ENCODE assay signal across 8 mouse cellular contexts in genomic region chr5:9724956-9725600, GRCm38 (mm10). TPM values are rescaled to one million over a fixed set of nuclear protein-coding genes. Genes with fewer than 3 reads are reported as not detected.
DNase-seq lines count a peak whose midpoint lies in the region; ATAC-seq lines count a peak whose summit lies in the region.

Gene Grm3, minus strand, starts transcription at chr5:9725170.

- H3K36me3 ChIP-seq in forebrain, embryonic 16.5 days (ENCODE audit: control insufficient read depth, insufficient read depth), result no peaks in the 10 kb centered on the region
- no peaks in the 10 kb centered on the region for H3K36me3 ChIP-seq in neural tube, embryonic 11.5 days (ENCODE audit: control insufficient read depth, insufficient read depth, low read length)

- H3K9ac ChIP-seq in forebrain, embryonic 16.5 days (replicated peaks; ENCODE audit: low read depth, low read length), result peak within 1 kb of the TSS; percentile 60
- peak within 1 kb of the TSS; percentile 58 for H3K9ac ChIP-seq in neural tube, embryonic 11.5 days (ENCODE audit: low read length)

- peak; percentile 3 to 14 for DNase-seq in kidney, postnatal 4 days
- DNase-seq in kidney, postnatal 10 days, result no peak
- DNase-seq in cerebellum, postnatal 14 days, result peak; percentile 24 to 32
- DNase-seq in layer of hippocampus, postnatal 36 days, result peak; percentile 33 to 41
- peak; percentile 38 for DNase-seq in neural tube, embryonic 11.5 days (ENCODE audit: low spot score)
- DNase-seq in B cell, adult 2 months, result no peak

- H3K4me2 ChIP-seq in forebrain, embryonic 16.5 days (ENCODE audit: low read length), result peak within 1 kb of the TSS; percentile 99
- H3K4me2 ChIP-seq in neural tube, embryonic 11.5 days (ENCODE audit: low read depth), result peak within 1 kb of the TSS; percentile 97

- no peaks in the 10 kb centered on the region for H3K9me3 ChIP-seq in forebrain, embryonic 16.5 days (ENCODE audit: control insufficient read depth, low read length)
- H3K9me3 ChIP-seq in neural tube, embryonic 11.5 days (ENCODE audit: control insufficient read depth, low read length), result no peaks in the 10 kb centered on the region

- no peaks in the 10 kb centered on the region; the same call in 1 of the 2 replicates for H3K27me3 ChIP-seq in forebrain, embryonic 16.5 days (replicated peaks; ENCODE audit: control insufficient read depth, insufficient read depth, low read length)
- peaks cover 6% of the 10 kb centered on the region; the same call in 1 of the 2 replicates for H3K27me3 ChIP-seq in neural tube, embryonic 11.5 days (ENCODE audit: control insufficient read depth, insufficient read depth, low read length)

- H3K27ac ChIP-seq in forebrain, embryonic 16.5 days (ENCODE audit: low read length), result peak within 1 kb of the TSS; percentile 67
- no peak within 1 kb of the TSS for H3K27ac ChIP-seq in neural tube, embryonic 11.5 days (ENCODE audit: low read depth, low read length)

- ATAC-seq in forebrain, embryonic 16.5 days, result peak; percentile 51
- peak; percentile 43 for ATAC-seq in neural tube, embryonic 11.5 days (ENCODE audit: insufficient read depth, low FRiP score, low TSS enrichment)
- ATAC-seq in activated CD4-positive, CD25-positive, alpha-beta regulatory T cell, adult 4 months, result no peak

- peaks cover 4% of the 10 kb centered on the region for H3K4me1 ChIP-seq in forebrain, embryonic 16.5 days (replicated peaks; ENCODE audit: control insufficient read depth, insufficient read depth, low read length)
- no peaks in the 10 kb centered on the region for H3K4me1 ChIP-seq in neural tube, embryonic 11.5 days (ENCODE audit: control insufficient read depth, insufficient read depth, low read length)

- WGBS in forebrain, embryonic 16.5 days, result under 1% methylated on average over 24 of the region's 25 CpGs
- WGBS in neural tube, embryonic 11.5 days, result 1% methylated on average over 25 of the region's 25 CpGs

- H3K4me3 ChIP-seq in forebrain, embryonic 16.5 days (replicated peaks; ENCODE audit: low read length), result peak within 1 kb of the TSS; percentile 55
- H3K4me3 ChIP-seq in neural tube, embryonic 11.5 days (ENCODE audit: low read depth, low read length), result peak within 1 kb of the TSS; percentile 50

RNA-seq across cellular contexts. Expression of gene Grm3, which starts in this region (rescaled TPM):
- polyA plus RNA-seq in forebrain, embryonic 16.5 days (2015; fragmentation: Nextera tagmentation; extraction: Ambion mirVana), result 27.8 and 34.5 TPM in 2 replicates
- total RNA-seq in layer of hippocampus, postnatal 36 days (2021), result 10 to 100 TPM; 60.5 to 69.1 TPM
- polyA plus RNA-seq in neural tube, embryonic 11.5 days (2014; fragmentation: Nextera tagmentation; extraction: Ambion mirVana), result 1.3 and 1.6 TPM in 2 replicates
- not detected for polyA plus RNA-seq in activated CD4-positive, CD25-positive, alpha-beta regulatory T cell, adult 4 months (2017; shearing (Covaris generic))

Comparison
In these comparisons a context has a peak if more than half of its experiments do, and no peak if none do; other contexts are left out.
1. RNA of gene Grm3 (polyA plus RNA-seq): 27.8 to 34.5 TPM in forebrain, embryonic 16.5 days; 1.3 to 1.6 TPM in neural tube, embryonic 11.5 days and not detected in activated CD4-positive, CD25-positive, alpha-beta regulatory T cell, adult 4 months; every median in the first group is over 10 times any median in the second.
2. DNase-seq: peak in kidney, postnatal 4 days (2 of 2), cerebellum, postnatal 14 days (2 of 2), layer of hippocampus, postnatal 36 days (2 of 2) and neural tube, embryonic 11.5 days (single experiment); none in kidney, postnatal 10 days (single experiment) and B cell, adult 2 months (0 of 2).